ENCODE assay signal across 8 mouse cellular contexts in the genomic region with DNA sequence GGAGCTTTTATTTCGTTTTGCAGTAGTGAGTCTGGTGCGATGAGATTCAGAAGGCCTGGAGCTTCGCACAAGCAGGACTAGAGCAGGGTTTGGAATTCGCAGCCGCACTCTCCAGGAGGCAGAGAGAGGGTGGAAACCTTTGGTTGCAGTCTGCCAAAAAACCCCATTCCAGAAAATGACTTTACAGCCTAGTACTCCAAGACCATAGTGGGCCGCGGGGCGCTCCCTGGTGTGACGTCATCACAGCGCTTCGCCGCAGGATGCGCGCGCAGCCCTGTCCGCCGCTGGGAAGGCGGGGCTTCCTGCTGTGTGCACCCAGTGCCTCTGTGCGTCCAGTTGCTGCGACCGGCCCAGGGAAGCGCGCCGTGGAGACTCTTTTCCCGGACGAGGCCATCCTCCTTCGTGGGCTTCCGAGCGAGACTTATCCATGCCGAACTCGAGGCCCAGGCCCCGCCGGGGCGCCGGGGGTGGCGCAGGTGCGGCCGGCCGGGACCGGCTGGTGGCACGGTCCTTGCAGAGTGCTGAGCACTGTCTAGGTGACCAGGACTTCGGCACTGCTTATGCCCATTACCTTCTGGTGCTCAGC. TPM values are rescaled to one million over a fixed set of nuclear protein-coding genes. Genes with fewer than 3 reads are reported as not detected.
DNase-seq lines count a peak whose midpoint lies in the region; ATAC-seq and TF ChIP-seq lines count a peak whose summit lies in the region.

TSS of gene Prmt9 (plus strand) at position 277 of the 586 bp plus-strand sequence.

- TF ChIP-seq POLR2A in brain, embryonic 14.5 days (IDR thresholded peaks at IDR 0.05; ENCODE audit: borderline replicate concordance, extremely low read depth, insufficient read depth, insufficient read length, poor library complexity, severe bottlenecking), result peak; percentile 68; the same call in 1 of the 2 replicates

- peaks cover 19% of the 10 kb centered on the region for H3K36me3 ChIP-seq in C2C12 (ENCODE audit: control insufficient read depth, insufficient read depth)
- peaks cover 33% of the 10 kb centered on the region for H3K36me3 ChIP-seq in erythroblast, embryonic 14.5 days (ENCODE audit: control insufficient read depth)
- H3K36me3 ChIP-seq in heart, embryonic 12.5 days, result peaks cover 27% of the 10 kb centered on the region
- 0 out of 2 replicates have a peak, but pooled peaks cover 13% of the 10 kb centered on the region for H3K36me3 ChIP-seq in kidney, postnatal 0 days (ENCODE audit: insufficient read depth, low read length)
- peaks cover 18% of the 10 kb centered on the region for H3K36me3 ChIP-seq in liver, embryonic 11.5 days (ENCODE audit: control insufficient read depth, insufficient read depth, low read length)
- peaks cover 19% of the 10 kb centered on the region for H3K36me3 ChIP-seq in stomach, embryonic 14.5 days (ENCODE audit: control insufficient read depth, insufficient read depth, low read length)

- H3K79me2 ChIP-seq in C2C12 (ENCODE audit: control insufficient read depth, insufficient read depth), result peaks cover 45% of the 10 kb centered on the region

- peak; percentile 95 for DNase-seq in brain, embryonic 14.5 days (ENCODE audit: low read depth)
- DNase-seq in kidney, postnatal 0 days (ENCODE audit: low spot score), result peak; percentile 95
- peak; percentile 91 for DNase-seq in liver, embryonic 11.5 days (ENCODE audit: low spot score)
- peak; percentile 95 for DNase-seq in naive thymus-derived CD4-positive, alpha-beta T cell, adult 2 months (ENCODE audit: low read depth)

- ATAC-seq in heart, embryonic 12.5 days (ENCODE audit: insufficient number of reproducible peaks, low FRiP score), result peak; percentile 98
- ATAC-seq in kidney, postnatal 0 days (replicated peaks; ENCODE audit: low FRiP score, low read depth), result peak; percentile 98
- peak; percentile 93 for ATAC-seq in liver, embryonic 11.5 days (replicated peaks; ENCODE audit: low FRiP score)
- peak; percentile 97 for ATAC-seq in stomach, embryonic 14.5 days (ENCODE audit: insufficient number of reproducible peaks, insufficient read depth, low FRiP score, low read depth)

- H3K4me3 ChIP-seq in C2C12 (ENCODE audit: insufficient read depth, poor library complexity, severe bottlenecking), result peak within 1 kb of the TSS; percentile 53
- H3K4me3 ChIP-seq in erythroblast, embryonic 14.5 days (replicated peaks), result peak within 1 kb of the TSS; percentile 72
- H3K4me3 ChIP-seq in heart, embryonic 12.5 days, result peak within 1 kb of the TSS; percentile 84
- H3K4me3 ChIP-seq in kidney, postnatal 0 days (replicated peaks; ENCODE audit: low read depth, low read length), result peak within 1 kb of the TSS; percentile 90
- peak within 1 kb of the TSS; percentile 80 for H3K4me3 ChIP-seq in liver, embryonic 11.5 days (ENCODE audit: low read depth, low read length)
- peak within 1 kb of the TSS; percentile 78 for H3K4me3 ChIP-seq in stomach, embryonic 14.5 days (ENCODE audit: low read depth, low read length)

- peak within 1 kb of the TSS; percentile 96 for H3K4me2 ChIP-seq in heart, embryonic 12.5 days
- H3K4me2 ChIP-seq in kidney, postnatal 0 days (ENCODE audit: low read length), result peak within 1 kb of the TSS; percentile 90
- peak within 1 kb of the TSS; percentile 65 for H3K4me2 ChIP-seq in liver, embryonic 11.5 days
- peak within 1 kb of the TSS; percentile 75 for H3K4me2 ChIP-seq in stomach, embryonic 14.5 days (replicated peaks; ENCODE audit: low read depth, low read length)

- WGBS in heart, embryonic 12.5 days, result 4% methylated on average over 42 of the region's 42 CpGs
- 3% methylated on average over 42 of the region's 42 CpGs for WGBS in kidney, postnatal 0 days
- 4% methylated on average over 42 of the region's 42 CpGs for whole genome bisulfite sequencing in liver, embryonic 11.5 days
- 4% methylated on average over 40 of the region's 42 CpGs for WGBS in stomach, embryonic 14.5 days

- peak within 1 kb of the TSS; percentile 97 for H3K9ac ChIP-seq in heart, embryonic 12.5 days
- peak within 1 kb of the TSS; percentile 92 for H3K9ac ChIP-seq in kidney, postnatal 0 days (ENCODE audit: low read depth, low read length)
- peak within 1 kb of the TSS; percentile 91 for H3K9ac ChIP-seq in liver, embryonic 11.5 days (ENCODE audit: low read depth, low read length)
- H3K9ac ChIP-seq in stomach, embryonic 14.5 days (replicated peaks; ENCODE audit: low read depth, low read length), result peak within 1 kb of the TSS; percentile 91

- no peak for TF ChIP-seq CTCF in C2C12 (IDR thresholded peaks at IDR 0.05; ENCODE audit: control insufficient read depth, insufficient read depth, insufficient read length)
- TF ChIP-seq CTCF in brain, embryonic 14.5 days (IDR thresholded peaks at IDR 0.05; ENCODE audit: borderline replicate concordance, extremely low read depth, insufficient read depth, insufficient read length), result no peak
- no peak for TF ChIP-seq CTCF in kidney, postnatal 0 days (IDR thresholded peaks at IDR 0.05; ENCODE audit: low read depth)

- peak within 1 kb of the TSS; percentile 88 for H3K27ac ChIP-seq in heart, embryonic 12.5 days (ENCODE audit: poor library complexity, severe bottlenecking)
- peak within 1 kb of the TSS; percentile 94 for H3K27ac ChIP-seq in kidney, postnatal 0 days
- H3K27ac ChIP-seq in liver, embryonic 11.5 days (ENCODE audit: low read depth, low read length), result peak within 1 kb of the TSS; percentile 67; the same call in 1 of the 2 replicates
- H3K27ac ChIP-seq in stomach, embryonic 14.5 days (ENCODE audit: low read length), result peak within 1 kb of the TSS; percentile 86

- H3K79me3 ChIP-seq in C2C12 (ENCODE audit: low read depth), result peaks cover 26% of the 10 kb centered on the region

- peak within 1 kb of the TSS; percentile 70 for H3ac ChIP-seq in C2C12 (ENCODE audit: control insufficient read depth, insufficient read length, low read depth)

- H3K9me3 ChIP-seq in erythroblast, embryonic 14.5 days (ENCODE audit: control insufficient read depth, low read length), result no peaks in the 10 kb centered on the region
- no peaks in the 10 kb centered on the region for H3K9me3 ChIP-seq in heart, embryonic 12.5 days (replicated peaks)
- H3K9me3 ChIP-seq in kidney, postnatal 0 days (replicated peaks; ENCODE audit: low read length), result no peaks in the 10 kb centered on the region; the same call in 1 of the 2 replicates
- H3K9me3 ChIP-seq in liver, embryonic 11.5 days (ENCODE audit: control insufficient read depth, low read length), result no peaks in the 10 kb centered on the region
- H3K9me3 ChIP-seq in stomach, embryonic 14.5 days (ENCODE audit: control insufficient read depth, low read depth, low read length), result 0 out of 2 replicates have a peak, but pooled peaks cover 3% of the 10 kb centered on the region

- no peaks in the 10 kb centered on the region for H3K27me3 ChIP-seq in C2C12 (ENCODE audit: control insufficient read depth, insufficient read depth, insufficient read length)
- H3K27me3 ChIP-seq in erythroblast, embryonic 14.5 days (ENCODE audit: control insufficient read depth), result no peaks in the 10 kb centered on the region
- H3K27me3 ChIP-seq in heart, embryonic 12.5 days (replicated peaks), result no peaks in the 10 kb centered on the region
- H3K27me3 ChIP-seq in kidney, postnatal 0 days (ENCODE audit: insufficient read depth, low read length), result no peaks in the 10 kb centered on the region
- H3K27me3 ChIP-seq in liver, embryonic 11.5 days (replicated peaks; ENCODE audit: control insufficient read depth, insufficient read depth, low read length), result no peaks in the 10 kb centered on the region
- no peaks in the 10 kb centered on the region for H3K27me3 ChIP-seq in stomach, embryonic 14.5 days (ENCODE audit: control insufficient read depth, insufficient read depth, low read length)

- peaks cover 29% of the 10 kb centered on the region for H3K4me1 ChIP-seq in erythroblast, embryonic 14.5 days (ENCODE audit: control insufficient read depth)
- H3K4me1 ChIP-seq in heart, embryonic 12.5 days (replicated peaks), result peaks cover 6% of the 10 kb centered on the region; the same call in 1 of the 2 replicates
- H3K4me1 ChIP-seq in kidney, postnatal 0 days (replicated peaks; ENCODE audit: insufficient read depth, low read length), result no peaks in the 10 kb centered on the region
- peaks cover under 1% of the 10 kb centered on the region; the same call in 1 of the 2 replicates for H3K4me1 ChIP-seq in liver, embryonic 11.5 days (replicated peaks; ENCODE audit: control insufficient read depth, insufficient read depth, low read length)
- no peaks in the 10 kb centered on the region for H3K4me1 ChIP-seq in stomach, embryonic 14.5 days (ENCODE audit: control insufficient read depth, insufficient read depth, low read length)

TF ChIP-seq in C2C12, 6 proteins besides CTCF, POLR2A, EP300 and RAD21:
- TF ChIP-seq MYOD1 (IDR thresholded peaks at IDR 0.05; ENCODE audit: control insufficient read depth, insufficient read length, low read depth) (no peak), MAX (IDR thresholded peaks at IDR 0.05) (peak; percentile 12)

RNA-seq across cellular contexts. Expression of gene Prmt9, which starts in this region (rescaled TPM):
- polyA plus RNA-seq in C2C12 (2012; fragmentation: generic; extraction: Trizol), result 7.5 TPM
- polyA plus RNA-seq in brain, embryonic 14.5 days (2012; rRNA removed), result 19.7 and 22.6 TPM in 2 replicates
- polyA plus RNA-seq in erythroblast, embryonic 14.5 days (2012), result 0.05 TPM in 2 replicates
- polyA plus RNA-seq in heart, embryonic 12.5 days (2016; fragmentation: Nextera tagmentation; extraction: Ambion mirVana), result 14.4 and 14.6 TPM in 2 replicates
- polyA plus RNA-seq in kidney, postnatal 0 days (2015; fragmentation: Nextera tagmentation; extraction: Ambion mirVana), result 16.3 and 16.8 TPM in 2 replicates
- 17.0 and 21.3 TPM in 2 replicates for polyA plus RNA-seq in liver, embryonic 11.5 days (2014; fragmentation: Nextera tagmentation; extraction: Ambion mirVana)
- polyA plus RNA-seq in stomach, embryonic 14.5 days (2014; fragmentation: Nextera tagmentation; extraction: Ambion mirVana), result 21.4 and 21.7 TPM in 2 replicates

Comparison
In these comparisons a context has a peak if more than half of its experiments do, and no peak if none do; other contexts are left out.
1. Peak in every context shown above with its lines: DNase-seq, ATAC-seq, H3K4me3 ChIP-seq and H3K27ac ChIP-seq.